Mouse (Mus musculus) kidney, adult 2 months (tissue): Measurements from ENCODE around the gene Dcst2.

Experiments
- CTCF ChIP-seq: fragments of 200-500 bp; conservative IDR thresholded peaks from 2 replicates; pipeline ENCODE4 v1.5.1; 2011; ENCODE audit warnings: low read depth, mild to moderate bottlenecking, control low read depth, low read length, moderate library complexity, mixed read lengths; ENCODE audit not compliant: insufficient read depth, insufficient read length
- POLR2A ChIP-seq: fragments of 200-500 bp; IDR thresholded peaks from one replicate; pipeline ENCODE4 v1.6.1; 2011; ENCODE audit warnings: low read depth, low read length, control low read depth

GRCm38 (mm10) chr3:89347916-89348315, 13.9 kb upstream of the Dcst2 start:
- TF ChIP-seq POLR2A (no peak), CTCF (no peak)
